Mouse (Mus musculus) kidney, embryonic 14.5 days (tissue): ENCODE results near the gene Gdpd4. TPM values are rescaled to one million over a fixed set of nuclear protein-coding genes. Genes with fewer than 3 reads are reported as not detected.

ENCODE experiments used
- ATAC-seq: fragments of 200-750 bp; cut with Nextera tagmentation; 2 replicates; pipeline ENCODE4 v1.8.0; 2017; ENCODE audit warnings: moderate number of reproducible peaks, mild to moderate bottlenecking, moderate TSS enrichment, moderate library complexity; ENCODE audit not compliant: low FRiP score, low TSS enrichment
- H3K27ac ChIP-seq: fragments of 300-500 bp; sonication (generic); 2 replicates; pipeline ENCODE4 v1.5.1; 2014; ENCODE audit warnings: low read depth, mild to moderate bottlenecking, low read length, moderate library complexity, mixed read lengths
- H3K27me3 ChIP-seq: fragments of 300-500 bp; sonication (generic); 2 replicates; pipeline ENCODE4 v1.6.1; 2014; ENCODE audit warnings: mild to moderate bottlenecking, low read length; ENCODE audit not compliant: control insufficient read depth, insufficient read depth
- H3K36me3 ChIP-seq: fragments of 300-500 bp; sonication (generic); 2 replicates; pipeline ENCODE4 v1.6.1; 2014; ENCODE audit warnings: low read length, mixed read lengths; ENCODE audit not compliant: control insufficient read depth, insufficient read depth
- H3K4me1 ChIP-seq: fragments of 300-500 bp; sonication (generic); 2 replicates; pipeline ENCODE4 v1.6.1; 2014; ENCODE audit warnings: low read length, mixed read lengths; ENCODE audit not compliant: control insufficient read depth, insufficient read depth
- H3K4me2 ChIP-seq: fragments of 300-500 bp; sonication (generic); replicated peaks from 2 replicates; pipeline ENCODE4 v1.6.1; 2014; ENCODE audit warnings: low read depth, mild to moderate bottlenecking, low read length
- H3K4me3 ChIP-seq: fragments of 300-500 bp; sonication (generic); 2 replicates; pipeline ENCODE4 v1.5.1; 2014; ENCODE audit warnings: mild to moderate bottlenecking, low read length
- H3K9ac ChIP-seq: fragments of 300-500 bp; sonication (generic); 2 replicates; pipeline ENCODE4 v1.6.1; 2014; ENCODE audit warnings: low read depth, mild to moderate bottlenecking, low read length, moderate library complexity
- H3K9me3 ChIP-seq: fragments of 300-500 bp; sonication (generic); 2 replicates; pipeline ENCODE4 v1.6.1; 2016; ENCODE audit warnings: low read length; ENCODE audit not compliant: control insufficient read depth
- WGBS: fragments of 180-500 bp; shearing (Covaris S2); extraction: QIAGEN DNeasy Blood & Tissue Kit; methylation state at CpG from one replicate; pipeline ENCODE4 v1.1.7; 2014; 5-methylcytosine and 5-hydroxymethylcytosine counted together
- polyA plus RNA-seq: library from polyadenylated mRNA; unstranded; fragments of >200 nt; fragmentation: Nextera tagmentation; extraction: Ambion mirVana; gene quantifications from 2 replicates; pipeline ENCODE4 v1.2.1, GENCODE M21; 2014

Gene Gdpd4
- polyA plus RNA-seq, 1 experiment from 2014 or later: not detected

DNA sequence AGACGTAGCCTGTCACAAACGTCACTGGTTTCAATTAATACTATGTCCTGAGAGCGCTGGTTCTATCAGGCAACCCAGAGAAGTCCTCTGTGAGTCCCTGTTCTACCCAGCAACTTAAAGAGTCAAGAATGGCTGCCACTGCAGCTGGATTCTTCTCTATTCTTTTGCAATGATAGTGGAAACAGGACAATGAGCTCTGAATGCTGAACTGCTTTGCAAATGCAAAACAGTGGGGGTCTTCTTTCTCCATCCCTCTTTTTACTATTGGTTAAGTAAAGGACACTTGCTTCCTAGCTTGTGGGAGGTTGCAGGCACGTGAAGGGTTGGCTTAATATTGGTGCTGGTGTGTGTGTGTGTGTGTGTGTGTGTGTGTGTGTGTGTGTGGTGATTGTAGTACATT lies 52.7 kb downstream of the Gdpd4 start:
- Histone ChIP-seq H3K27me3 (no peaks in the 10 kb centered on the region), H3K4me1 (no peaks in the 10 kb centered on the region), H3K9me3 (no peaks in the 10 kb centered on the region), H3K4me2 (no peak overlapping the region), H3K4me3 (no peak overlapping the region), H3K36me3 (no peaks in the 10 kb centered on the region), H3K27ac (no peak overlapping the region), H3K9ac (no peak overlapping the region)
- ATAC-seq: no peak
- WGBS: 37% methylated on average over 4 of the region's 4 CpGs

DNA sequence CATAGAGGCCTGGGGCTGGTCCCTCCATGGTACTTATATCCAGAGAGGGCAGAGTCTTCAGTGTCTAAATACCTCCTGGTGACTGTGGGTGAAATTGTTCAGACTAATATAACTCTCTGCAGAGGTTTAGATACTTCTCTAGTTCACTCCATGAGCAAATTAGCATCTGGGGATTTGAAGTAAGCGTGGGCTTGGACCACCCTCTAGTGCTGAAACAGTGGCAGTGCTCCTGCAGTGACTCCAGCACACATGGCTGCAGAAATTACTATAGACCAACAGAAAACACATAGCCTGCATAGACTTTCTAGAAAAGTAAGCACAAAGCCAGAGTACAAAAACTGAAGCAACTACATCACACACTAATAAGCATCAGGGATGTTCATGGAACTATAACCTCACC lies 57.7 kb downstream of the Gdpd4 start:
- no peaks in the 10 kb centered on the region for H3K36me3 ChIP-seq
- peak; percentile 60; the same call in 1 of the 2 replicates for ATAC-seq
- no peaks in the 10 kb centered on the region for H3K27me3 ChIP-seq
- no peak overlapping the region for H3K9ac ChIP-seq
- H3K9me3 ChIP-seq: no peaks in the 10 kb centered on the region
- no peak overlapping the region for H3K4me2 ChIP-seq
- H3K4me1 ChIP-seq: no peaks in the 10 kb centered on the region
- H3K27ac ChIP-seq: no peak overlapping the region
- 26% methylated on average over 1 of the region's 1 CpGs for WGBS
- H3K4me3 ChIP-seq: no peak overlapping the region

DNA sequence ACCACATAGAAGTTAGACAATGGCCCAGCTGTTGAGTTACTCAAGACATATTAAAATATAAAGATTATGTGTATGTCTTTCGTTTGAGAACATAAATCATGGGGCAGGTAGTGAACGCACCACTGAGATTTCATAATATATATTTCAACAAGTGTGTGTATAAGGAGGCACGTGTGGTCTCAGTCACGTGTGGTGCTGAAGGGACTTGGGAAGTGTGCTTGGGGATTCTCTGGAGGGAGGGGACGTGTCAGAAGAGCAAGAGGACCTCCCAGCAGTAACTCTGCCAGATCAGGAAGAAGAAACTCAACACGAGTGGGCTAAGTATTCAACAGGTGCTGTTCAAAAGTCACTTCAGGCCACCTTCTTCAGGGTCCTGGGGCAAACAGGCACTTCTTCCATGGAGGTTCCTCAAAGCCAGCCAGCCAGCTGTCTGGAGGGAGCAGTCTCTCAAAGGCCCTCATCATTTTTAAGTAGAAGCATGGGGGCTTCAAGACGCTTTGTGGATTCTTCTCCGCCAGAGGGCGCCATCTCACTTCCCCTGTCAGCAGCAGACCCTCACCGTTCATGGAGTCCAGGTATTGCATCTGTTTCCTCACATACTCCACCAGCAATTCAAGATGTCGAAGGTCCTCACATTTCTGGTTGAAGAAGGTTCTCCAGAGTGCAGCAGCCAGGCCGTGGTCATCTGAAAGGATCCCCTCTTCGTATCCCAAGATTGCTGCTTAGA lies 64.5 kb downstream of the Gdpd4 start:
- ATAC-seq: no peak
- H3K27ac ChIP-seq: no peak overlapping the region
- H3K9me3 ChIP-seq: no peaks in the 10 kb centered on the region
- no peak overlapping the region for H3K4me3 ChIP-seq
- no peak overlapping the region for H3K9ac ChIP-seq
- no peaks in the 10 kb centered on the region for H3K4me1 ChIP-seq
- 52% methylated on average over 13 of the region's 13 CpGs for WGBS
- no peaks in the 10 kb centered on the region for H3K27me3 ChIP-seq
- no peak overlapping the region for H3K4me2 ChIP-seq
- no peaks in the 10 kb centered on the region for H3K36me3 ChIP-seq

DNA sequence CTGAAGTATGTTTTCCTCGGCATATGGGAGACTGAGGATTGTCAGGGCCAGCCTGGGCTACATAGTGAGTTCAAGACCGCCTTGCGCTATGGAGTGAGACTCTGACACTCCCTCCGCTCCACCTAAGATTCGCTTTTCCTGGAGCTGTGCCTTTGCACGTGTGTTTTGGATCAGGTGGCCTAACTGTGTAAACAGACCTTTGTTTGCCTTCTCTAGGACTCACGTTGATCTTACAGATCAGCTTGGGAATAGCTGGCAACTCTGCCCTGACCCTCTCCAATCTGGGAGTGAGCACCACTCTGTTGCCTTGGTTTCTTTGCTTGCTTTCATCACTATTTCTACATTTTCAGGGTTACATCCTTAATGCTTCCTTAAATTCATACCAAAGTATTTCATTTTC lies 82.9 kb downstream of the Gdpd4 start:
- no peak overlapping the region for H3K4me2 ChIP-seq
- no peak for ATAC-seq
- no peak overlapping the region for H3K27ac ChIP-seq
- no peaks in the 10 kb centered on the region for H3K36me3 ChIP-seq
- no peaks in the 10 kb centered on the region for H3K4me1 ChIP-seq
- 74% methylated on average over 7 of the region's 7 CpGs for WGBS
- H3K9me3 ChIP-seq: no peaks in the 10 kb centered on the region
- H3K27me3 ChIP-seq: no peaks in the 10 kb centered on the region
- no peak overlapping the region for H3K9ac ChIP-seq
- H3K4me3 ChIP-seq: no peak overlapping the region

DNA sequence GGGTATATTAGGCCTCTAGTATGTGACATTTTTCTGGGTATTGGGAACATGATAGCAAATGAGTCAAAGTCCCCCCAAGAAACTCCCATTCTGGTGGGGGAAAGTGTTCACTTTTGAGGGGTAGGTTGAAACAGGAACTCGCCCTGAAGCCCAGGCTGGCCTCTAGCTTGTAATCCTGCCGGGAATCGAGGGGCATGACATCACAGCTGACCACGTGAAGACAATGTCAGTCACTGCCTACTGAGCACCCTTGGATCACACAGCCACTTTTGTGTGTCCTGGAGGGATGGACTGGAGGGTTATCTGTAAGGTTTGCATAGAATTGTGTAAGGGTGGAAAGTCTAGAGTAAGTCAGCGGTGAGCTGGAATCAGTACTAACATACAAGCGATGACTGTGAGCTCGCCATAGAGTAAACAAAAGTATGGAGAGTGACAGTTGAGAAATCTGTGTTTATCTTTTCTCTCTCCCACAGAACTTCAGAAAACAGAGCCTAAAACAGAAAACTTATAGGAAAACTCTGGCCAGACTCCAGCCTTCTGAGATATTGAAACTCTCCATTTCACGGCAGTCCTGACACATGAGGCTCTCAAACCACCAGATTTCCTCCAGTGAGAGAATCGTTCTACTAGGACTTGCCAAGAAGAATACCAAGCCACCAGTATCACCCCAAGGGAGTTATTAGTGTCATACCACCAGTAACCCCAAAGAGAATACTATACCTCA lies 128.5 kb downstream of the Gdpd4 start:
- H3K4me2 ChIP-seq: no peak overlapping the region
- H3K4me3 ChIP-seq: no peak overlapping the region
- H3K27ac ChIP-seq: no peak overlapping the region
- no peaks in the 10 kb centered on the region for H3K9me3 ChIP-seq
- H3K4me1 ChIP-seq: no peaks in the 10 kb centered on the region
- WGBS: 81% methylated on average over 9 of the region's 9 CpGs
- H3K9ac ChIP-seq: no peak overlapping the region
- H3K27me3 ChIP-seq: no peaks in the 10 kb centered on the region
- no peaks in the 10 kb centered on the region for H3K36me3 ChIP-seq
- ATAC-seq: no peak

DNA sequence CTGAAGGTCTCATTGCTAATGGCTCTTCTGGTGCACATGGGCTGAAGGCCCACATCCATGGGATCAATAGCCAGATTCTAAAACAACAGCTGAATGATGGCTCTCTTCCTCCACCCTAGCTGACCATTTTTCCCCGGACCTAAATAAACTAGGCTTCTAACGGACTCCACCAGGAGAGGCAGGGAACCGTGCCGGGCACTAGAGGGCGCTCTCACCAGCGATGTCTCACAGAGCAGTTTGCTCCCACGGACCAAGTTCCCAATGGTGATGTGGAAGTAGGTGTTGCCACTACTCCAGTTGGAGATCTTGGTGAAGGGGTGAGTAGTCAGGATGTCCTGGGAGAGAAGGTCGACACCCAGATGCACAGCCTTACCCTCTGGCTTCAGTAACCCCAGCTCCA lies 132.2 kb downstream of the Gdpd4 start:
- no peak for ATAC-seq
- WGBS: 19% methylated on average over 8 of the region's 8 CpGs
- H3K27me3 ChIP-seq: no peaks in the 10 kb centered on the region

DNA sequence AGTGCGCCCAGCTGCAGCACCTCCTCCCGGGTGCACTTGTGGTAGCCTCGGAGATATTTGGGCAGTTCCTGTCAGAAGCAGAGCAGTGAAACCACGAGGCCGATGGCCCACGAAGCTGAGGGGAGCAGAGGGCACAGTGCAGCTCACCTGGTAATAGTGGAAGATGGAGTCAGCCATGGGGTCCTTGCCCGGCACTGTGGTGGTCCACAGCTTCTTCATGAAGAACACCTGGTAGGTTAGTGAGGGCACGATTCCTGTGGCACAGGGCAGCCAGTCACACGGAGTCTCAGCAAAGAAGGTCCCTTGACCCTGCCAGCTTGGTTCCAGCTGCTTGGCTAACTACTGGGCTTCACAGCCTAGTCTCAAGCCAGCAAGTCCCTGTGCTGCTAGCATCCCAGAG lies 134.7 kb downstream of the Gdpd4 start:
- H3K4me1 ChIP-seq: no peaks in the 10 kb centered on the region
- H3K4me2 ChIP-seq: no peak overlapping the region
- no peaks in the 10 kb centered on the region for H3K27me3 ChIP-seq
- 85% methylated on average over 9 of the region's 9 CpGs for WGBS
- ATAC-seq: no peak
- no peaks in the 10 kb centered on the region for H3K9me3 ChIP-seq
- H3K4me3 ChIP-seq: no peak overlapping the region
- H3K27ac ChIP-seq: no peak overlapping the region
- no peak overlapping the region for H3K9ac ChIP-seq
- H3K36me3 ChIP-seq: no peaks in the 10 kb centered on the region

More for the DNA sequence above, 132.2 kb downstream of the Gdpd4 start:
- Histone ChIP-seq H3K4me1 (no peaks in the 10 kb centered on the region), H3K36me3 (no peaks in the 10 kb centered on the region), H3K9ac (no peak overlapping the region), H3K4me3 (no peak overlapping the region), H3K4me2 (no peak overlapping the region), H3K27ac (no peak overlapping the region), H3K9me3 (no peaks in the 10 kb centered on the region)

DNA sequence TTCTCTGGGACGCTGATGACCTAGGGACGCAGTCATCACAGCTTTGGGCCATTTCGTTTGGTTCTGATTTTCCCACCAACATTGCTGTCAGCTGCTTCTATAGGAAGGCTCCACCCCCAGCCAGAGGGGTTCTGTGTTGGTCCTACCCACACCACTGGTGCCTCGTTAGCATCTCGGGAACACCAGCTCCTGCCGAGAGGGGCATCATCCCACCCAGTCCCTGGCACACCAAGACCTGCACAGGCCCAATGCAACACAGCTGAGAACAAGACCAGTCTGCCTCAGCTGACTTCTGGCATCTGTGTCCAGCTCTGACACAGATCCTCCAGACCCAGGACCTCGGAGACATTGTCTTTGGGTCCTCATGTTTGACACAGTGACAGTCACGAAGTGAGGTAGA lies 135.2 kb downstream of the Gdpd4 start:
- no peak overlapping the region for H3K27ac ChIP-seq
- H3K36me3 ChIP-seq: no peaks in the 10 kb centered on the region
- no peak for ATAC-seq
- WGBS: 92% methylated on average over 8 of the region's 8 CpGs
- H3K4me1 ChIP-seq: no peaks in the 10 kb centered on the region
- no peak overlapping the region for H3K9ac ChIP-seq
- no peaks in the 10 kb centered on the region for H3K9me3 ChIP-seq
- H3K4me3 ChIP-seq: no peak overlapping the region
- no peaks in the 10 kb centered on the region for H3K27me3 ChIP-seq
- no peak overlapping the region for H3K4me2 ChIP-seq

DNA sequence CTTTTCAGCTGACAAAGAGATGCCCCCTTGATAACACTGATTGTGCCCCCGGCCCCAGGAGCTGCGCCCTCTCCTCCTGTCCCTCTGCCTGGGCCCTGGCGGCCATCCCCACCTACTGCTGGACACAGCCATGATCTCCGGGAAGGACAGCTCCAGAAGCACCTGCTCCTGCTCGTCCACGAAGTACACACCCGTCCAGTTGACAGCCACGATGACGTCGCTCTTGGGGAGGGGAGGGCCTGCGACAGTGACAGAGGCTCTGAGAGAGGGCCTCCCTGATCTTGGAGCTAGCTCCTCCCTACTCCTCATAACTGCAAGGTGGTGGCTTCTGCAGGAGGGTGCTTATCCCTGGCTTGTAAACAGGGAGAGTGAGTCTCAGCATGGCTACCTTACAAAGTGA lies 146.5 kb downstream of the Gdpd4 start:
- Histone ChIP-seq H3K36me3 (no peaks in the 10 kb centered on the region), H3K9me3 (no peaks in the 10 kb centered on the region), H3K4me3 (no peak overlapping the region), H3K27ac (no peak overlapping the region), H3K4me2 (no peak overlapping the region), H3K9ac (no peak overlapping the region), H3K4me1 (no peaks in the 10 kb centered on the region), H3K27me3 (no peaks in the 10 kb centered on the region)
- 83% methylated on average over 11 of the region's 11 CpGs for WGBS
- no peak for ATAC-seq
